In genomic region chr17:4390577-4390976, GRCm38 (mm10) we compare ENCODE assay signal across 16 mouse cellular contexts.
"Had no signal": no experiment of that assay in that cellular context is flagged by ENCODE, and none has a peak within 500 bp of the region (broad histone marks: within the 10 kb centered on the region; RNA-seq: fewer than 3 reads in every experiment).

No protein-coding gene starts in this region.

- H3K4me2 ChIP-seq: neural tube, embryonic 12.5 days; neural tube, embryonic 13.5 days; neural tube, embryonic 15.5 days; stomach, embryonic 15.5 days had no signal

- H3K36me3 ChIP-seq: neural tube, embryonic 12.5 days; neural tube, embryonic 13.5 days; neural tube, embryonic 15.5 days; stomach, embryonic 15.5 days had no signal

- H3K9ac ChIP-seq: neural tube, embryonic 12.5 days; neural tube, embryonic 13.5 days; neural tube, embryonic 15.5 days; stomach, embryonic 15.5 days had no signal

- H3K27ac ChIP-seq: neural tube, embryonic 12.5 days; neural tube, embryonic 13.5 days; neural tube, embryonic 15.5 days; stomach, embryonic 15.5 days; stomach, postnatal 0 days had no signal

- H3K9me3 ChIP-seq: neural tube, embryonic 12.5 days; neural tube, embryonic 13.5 days; neural tube, embryonic 15.5 days; stomach, embryonic 15.5 days had no signal

- H3K27me3 ChIP-seq: neural tube, embryonic 12.5 days; neural tube, embryonic 13.5 days; neural tube, embryonic 15.5 days; stomach, embryonic 15.5 days had no signal

- DNase-seq: retina, postnatal 1 day; right cerebral cortex, adult 18-20 months; right cerebral cortex, postnatal 25 days; right cerebral cortex, postnatal 4 days; spleen, adult 18-20 months; thymus, adult 18-20 months; thymus, adult 2 months; thymus, postnatal 14 days; thymus, postnatal 25 days; thymus, postnatal 36 days; thymus, postnatal 4 days had no signal

- H3K4me1 ChIP-seq: neural tube, embryonic 12.5 days; neural tube, embryonic 13.5 days; neural tube, embryonic 15.5 days; stomach, embryonic 15.5 days had no signal

- H3K4me3 ChIP-seq: neural tube, embryonic 12.5 days; neural tube, embryonic 13.5 days; neural tube, embryonic 15.5 days; stomach, embryonic 15.5 days had no signal
